Mouse (Mus musculus) myocyte (in vitro differentiated cells): ENCODE measurements around the gene Hist1h3a. TPM values are rescaled to one million over a fixed set of nuclear protein-coding genes. Genes with fewer than 3 reads are reported as not detected.
A peak's percentile ranks its signal among the peaks of the same experiment; 100 is the strongest.
"Not testable (repeated sequence)": the region's sequence is repeated elsewhere in the genome, so short reads cannot be mapped to it uniquely, and the experiment has no call there.

Experiments
- H3K27me3 ChIP-seq: one replicate; pipeline ENCODE4 v1.6.1; 2011; ENCODE audit not compliant: control insufficient read depth, insufficient read depth, insufficient read length
- H3K36me3 ChIP-seq: one replicate; pipeline ENCODE4 v1.6.1; 2011; ENCODE audit not compliant: control insufficient read depth, insufficient read depth
- H3K4me2 ChIP-seq: one replicate; pipeline ENCODE4 v1.6.1; 2011; ENCODE audit warnings: low read depth, control low read depth
- H3K4me3 ChIP-seq: one replicate; pipeline ENCODE4 v1.5.1; 2011; ENCODE audit warnings: mild to moderate bottlenecking, control low read depth, moderate library complexity
- H3K79me2 ChIP-seq: one replicate; pipeline ENCODE4 v1.6.1; 2011; ENCODE audit not compliant: control insufficient read depth, insufficient read depth
- H3ac ChIP-seq: one replicate; pipeline ENCODE4 v1.6.1; 2011; ENCODE audit not compliant: control insufficient read depth, insufficient read length
- CEBPB ChIP-seq: IDR thresholded peaks from 2 replicates; pipeline ENCODE4 v1.6.1; 2011; ENCODE audit warnings: mild to moderate bottlenecking, moderate library complexity; ENCODE audit not compliant: poor library complexity, insufficient read depth, severe bottlenecking
- E2F4 ChIP-seq: IDR thresholded peaks from one replicate; pipeline ENCODE4 v1.6.1; 2011; ENCODE audit warnings: mild to moderate bottlenecking, control low read depth, moderate library complexity; ENCODE audit not compliant: insufficient read depth
- MAX ChIP-seq: IDR thresholded peaks from one replicate; pipeline ENCODE4 v1.6.1; 2011; ENCODE audit warnings: low read depth, mild to moderate bottlenecking, control low read depth
- MYOD1 ChIP-seq, 3 experiments: IDR thresholded peaks; one replicate each; pipeline ENCODE4 v1.6.1; 2011; ENCODE audit warnings: control low read depth in 2 of 3, low read depth in 2 of 3, mild to moderate bottlenecking in 2 of 3, moderate library complexity in 1 of 3; ENCODE audit not compliant: insufficient read length in 2 of 3, control insufficient read depth in 1 of 3
- MYOG ChIP-seq, 3 experiments: IDR thresholded peaks; one replicate each; pipeline ENCODE4 v1.6.1; 2011; ENCODE audit warnings: control low read depth in 2 of 3, low read depth in 2 of 3, mild to moderate bottlenecking in 2 of 3; ENCODE audit not compliant: insufficient read length in 2 of 3, control insufficient read depth in 1 of 3, insufficient read depth in 1 of 3
- POLR2A ChIP-seq: IDR thresholded peaks from one replicate; pipeline ENCODE4 v1.6.1; 2011; ENCODE audit warnings: low read depth, mild to moderate bottlenecking, control low read depth, moderate library complexity; ENCODE audit not compliant: insufficient read length
- POLR2AphosphoS2 ChIP-seq: IDR thresholded peaks from one replicate; pipeline ENCODE4 v1.6.1; 2011; ENCODE audit warnings: low read depth, control low read depth; ENCODE audit not compliant: insufficient read length
- REST ChIP-seq: IDR thresholded peaks from one replicate; pipeline ENCODE4 v1.6.1; 2011; ENCODE audit warnings: mild to moderate bottlenecking, control low read depth, moderate library complexity; ENCODE audit not compliant: insufficient read depth, insufficient read length
- SRF ChIP-seq: IDR thresholded peaks from one replicate; pipeline ENCODE4 v1.6.1; 2011; ENCODE audit warnings: low read depth; ENCODE audit not compliant: control insufficient read depth, insufficient read length
- TCF12 ChIP-seq: IDR thresholded peaks from one replicate; pipeline ENCODE4 v1.6.1; 2011; ENCODE audit warnings: mild to moderate bottlenecking, control low read depth; ENCODE audit not compliant: poor library complexity, insufficient read depth, severe bottlenecking
- TCF3 ChIP-seq: IDR thresholded peaks from one replicate; pipeline ENCODE4 v1.6.1; 2011; ENCODE audit warnings: low read depth, control low read depth; ENCODE audit not compliant: insufficient read length
- USF1 ChIP-seq: IDR thresholded peaks from one replicate; pipeline ENCODE4 v1.6.1; 2011; ENCODE audit warnings: low read depth, mild to moderate bottlenecking, control low read depth, moderate library complexity
- polyA plus RNA-seq: library from polyadenylated mRNA; unstranded; fragments of >200 nt; fragmentation: generic; extraction: Trizol; gene quantifications from one replicate; pipeline ENCODE4 v1.2.1, GENCODE M21; 2012; ENCODE audit warnings: missing spikeins

Hist1h3a gene
- 1.3 TPM for polyA plus RNA-seq

DNA sequence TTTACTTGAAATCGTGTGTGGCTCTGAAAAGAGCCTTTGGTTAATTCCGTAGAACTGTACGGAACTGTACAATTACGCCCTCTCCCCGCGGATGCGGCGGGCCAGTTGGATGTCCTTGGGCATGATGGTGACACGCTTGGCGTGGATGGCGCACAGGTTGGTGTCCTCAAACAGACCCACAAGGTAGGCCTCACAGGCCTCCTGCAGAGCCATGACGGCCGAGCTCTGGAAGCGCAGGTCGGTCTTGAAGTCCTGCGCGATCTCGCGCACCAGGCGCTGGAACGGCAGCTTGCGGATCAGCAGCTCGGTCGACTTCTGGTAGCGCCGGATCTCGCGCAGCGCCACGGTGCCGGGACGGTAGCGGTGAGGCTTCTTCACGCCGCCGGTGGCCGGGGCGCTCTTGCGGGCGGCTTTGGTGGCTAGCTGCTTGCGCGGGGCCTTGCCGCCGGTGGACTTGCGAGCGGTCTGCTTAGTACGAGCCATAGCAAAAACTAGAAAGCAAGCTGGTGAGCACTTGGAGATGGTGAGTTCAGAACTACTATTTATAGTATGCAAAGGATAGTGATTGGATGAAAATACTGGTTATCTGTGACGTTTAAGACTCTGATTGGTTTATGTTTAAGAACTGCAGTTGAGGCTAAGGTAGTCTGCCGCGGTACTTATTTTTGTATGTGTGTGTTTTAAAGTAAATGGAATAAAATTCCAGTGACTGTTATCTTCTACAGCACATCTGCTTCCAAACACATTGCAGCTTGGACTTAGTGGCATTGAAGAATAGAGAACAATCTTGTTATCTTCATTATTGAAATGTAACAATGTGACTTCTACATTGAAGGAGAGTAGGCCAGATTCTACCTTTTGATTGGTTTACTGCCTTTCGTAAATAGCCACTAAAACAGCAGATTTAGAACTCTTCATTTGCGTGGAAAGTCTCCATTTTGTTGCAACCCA is at the start of gene Hist1h3a:
Hist1h3a (minus strand) TSS at position 516 of the 951 bp plus-strand sequence.
- not testable (repeated sequence) for H3K27me3 ChIP-seq, H3K36me3 ChIP-seq, H3K79me2 ChIP-seq, H3ac ChIP-seq
- peak; percentile 91 for TF ChIP-seq POLR2AphosphoS2
- TF ChIP-seq POLR2A = peak; percentile 87
- Histone ChIP-seq H3K4me2 (peak within 1 kb of the TSS; percentile 100), H3K4me3 (peak within 1 kb of the TSS; percentile 29)

DNA sequence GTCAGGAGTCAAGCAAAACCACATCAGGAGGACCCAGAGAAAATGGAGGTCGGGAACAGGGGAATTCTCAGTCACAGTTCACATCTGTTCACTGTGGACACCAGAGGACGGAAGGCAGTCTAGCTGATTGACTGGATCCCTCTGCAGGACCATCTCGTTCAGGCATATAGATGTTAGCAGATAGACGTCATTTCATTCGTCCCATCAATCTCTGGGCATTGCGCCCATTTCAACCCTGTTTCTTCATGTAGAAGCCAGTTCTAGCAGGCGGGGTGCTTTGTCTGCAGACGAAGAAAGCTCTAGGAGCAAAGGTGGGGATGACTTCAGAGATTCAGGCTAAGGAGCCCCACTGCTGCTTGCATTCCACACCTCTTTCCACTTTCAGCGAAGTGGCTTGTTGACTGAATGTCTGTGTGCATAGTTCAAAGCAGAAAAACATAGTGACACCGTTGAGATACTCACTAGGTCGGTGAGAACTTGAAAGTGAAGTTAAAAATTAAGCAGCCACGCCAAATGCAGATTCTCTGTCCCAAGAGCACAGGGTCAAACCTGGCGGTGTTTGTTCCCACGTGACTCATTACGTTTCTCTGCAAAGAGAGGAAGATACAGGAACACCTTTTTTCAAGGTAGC is 44.4 kb upstream of the Hist1h3a start, which contains the start of gene Slc17a2:
Slc17a2 (plus strand) TSS at position 572 of the 631 bp plus-strand sequence.
- Histone ChIP-seq H3K79me2 (no peaks in the 10 kb centered on the region), H3K4me3 (no peak within 1 kb of the TSS), H3ac (no peak within 1 kb of the TSS), H3K27me3 (peaks cover 7% of the 10 kb centered on the region), H3K4me2 (no peak within 1 kb of the TSS), H3K36me3 (no peaks in the 10 kb centered on the region)
- no peak for TF ChIP-seq MYOG (IDR thresholded peaks at IDR 0.05; ENCODE audit: control insufficient read depth in 1 of 3, insufficient read depth in 1 of 3, insufficient read length in 2 of 3, low read depth in 2 of 3)
- TF ChIP-seq POLR2AphosphoS2 = no peak

DNA sequence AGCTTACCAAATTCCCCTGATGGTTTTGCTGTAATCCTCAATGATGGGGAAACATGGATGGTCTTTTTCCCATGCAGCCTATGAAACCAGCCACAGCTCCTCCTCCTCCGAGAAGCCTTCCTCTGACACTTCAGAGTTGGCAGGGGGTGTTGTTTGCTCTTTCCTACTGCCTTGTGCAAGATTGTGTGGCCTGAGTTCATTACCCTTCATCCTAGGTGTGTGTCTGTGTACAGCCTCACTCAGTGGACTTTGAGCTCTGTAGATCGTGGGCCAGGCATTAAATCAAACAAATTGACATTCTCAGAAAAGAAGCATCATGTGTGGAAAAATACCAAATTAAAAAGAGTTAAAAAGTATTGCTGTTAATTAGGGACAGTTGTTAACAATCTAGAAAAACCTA is 42.3 kb upstream of the Hist1h3a start:
- Histone ChIP-seq H3K27me3 (peaks cover 7% of the 10 kb centered on the region), H3K4me3 (no peak overlapping the region), H3K4me2 (no peak overlapping the region), H3ac (no peak overlapping the region), H3K36me3 (no peaks in the 10 kb centered on the region), H3K79me2 (no peaks in the 10 kb centered on the region)
- no peak for TF ChIP-seq CEBPB

DNA sequence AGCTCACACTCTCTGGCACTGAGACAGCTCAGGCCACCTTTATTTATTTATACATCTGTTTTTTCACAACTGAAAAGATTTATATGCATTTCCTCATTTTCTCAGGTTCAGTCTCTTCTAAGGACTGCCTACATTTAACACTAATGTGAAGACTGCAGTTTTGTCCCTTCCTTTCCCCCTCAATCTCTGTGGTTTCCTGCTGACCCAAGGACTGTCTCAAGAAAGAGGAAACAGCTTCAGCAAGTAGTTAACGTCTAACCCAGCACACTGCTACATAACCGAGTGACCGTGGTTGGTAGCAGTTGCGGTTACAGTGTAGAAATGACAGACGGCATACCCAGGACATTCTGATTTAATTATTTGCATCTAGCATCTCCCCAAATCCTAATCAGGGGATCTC is 37.2 kb upstream of the Hist1h3a start:
- Histone ChIP-seq H3K4me3 (no peak overlapping the region), H3K36me3 (no peaks in the 10 kb centered on the region), H3K27me3 (no peaks in the 10 kb centered on the region), H3K79me2 (no peaks in the 10 kb centered on the region), H3ac (no peak overlapping the region), H3K4me2 (no peak overlapping the region)
- TF ChIP-seq MYOD1 (IDR thresholded peaks at IDR 0.05; ENCODE audit: control insufficient read depth in 1 of 3, insufficient read length in 2 of 3, low read depth in 2 of 3) (no peak), CEBPB (no peak), E2F4 (no peak), SRF (no peak), TCF12 (no peak), POLR2AphosphoS2 (no peak), USF1 (no peak), REST (no peak)

DNA sequence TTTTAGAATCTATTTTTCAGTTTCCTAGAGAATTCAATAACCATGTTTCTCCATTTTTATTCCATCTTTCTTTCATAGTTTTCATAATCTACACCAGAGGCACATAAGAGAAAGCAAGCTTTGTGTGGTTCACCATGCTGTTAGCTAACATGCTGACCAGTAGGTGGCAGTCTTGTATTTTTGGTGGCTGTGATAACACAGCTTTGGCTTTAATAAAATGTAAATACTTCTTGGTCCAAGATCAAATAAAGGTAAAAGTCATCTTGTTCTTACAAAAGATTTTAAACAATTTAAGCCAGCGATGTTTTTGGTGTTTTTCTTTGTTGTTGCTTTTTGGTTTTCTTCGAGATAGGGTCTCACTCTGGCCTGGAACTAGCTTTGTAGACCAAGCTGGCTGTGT is 30.3 kb upstream of the Hist1h3a start:
- peaks cover 14% of the 10 kb centered on the region for H3K27me3 ChIP-seq
- no peaks in the 10 kb centered on the region for H3K36me3 ChIP-seq
- H3K79me2 ChIP-seq = no peaks in the 10 kb centered on the region
- no peak overlapping the region for H3K4me2 ChIP-seq
- no peak overlapping the region for H3ac ChIP-seq
- no peak overlapping the region for H3K4me3 ChIP-seq
- no peak for TF ChIP-seq REST
- TF ChIP-seq SRF = no peak
- TF ChIP-seq POLR2AphosphoS2 = no peak
- no peak for TF ChIP-seq CEBPB
- no peak for TF ChIP-seq USF1
- TF ChIP-seq TCF3 = no peak
- TF ChIP-seq POLR2A = no peak
- no peak for TF ChIP-seq MAX
- TF ChIP-seq E2F4 = no peak
- no peak for TF ChIP-seq MYOD1 (IDR thresholded peaks at IDR 0.05; ENCODE audit: control insufficient read depth in 1 of 3, insufficient read length in 2 of 3, low read depth in 2 of 3)
- no peak for TF ChIP-seq TCF12

DNA sequence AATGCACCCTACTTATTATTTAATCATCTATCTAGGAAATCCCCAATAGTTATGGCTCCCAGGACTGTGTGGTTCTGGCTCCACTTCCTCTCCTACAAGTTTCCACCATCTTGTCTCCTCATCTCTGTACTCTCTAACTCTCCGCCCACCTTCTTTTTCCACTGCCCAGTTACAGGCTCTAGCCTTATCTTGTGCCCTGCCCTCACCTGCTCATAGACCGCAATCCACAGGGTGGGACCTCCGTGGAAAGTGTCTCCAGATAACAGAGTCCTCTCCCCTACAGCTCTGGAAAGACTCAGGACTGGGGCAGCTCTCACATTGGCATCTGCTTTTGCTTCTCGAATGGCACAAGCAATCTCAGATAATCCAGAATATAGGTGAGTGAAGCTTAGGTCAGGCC is 16.8 kb upstream of the Hist1h3a start:
- no peaks in the 10 kb centered on the region for H3K79me2 ChIP-seq
- no peak overlapping the region for H3ac ChIP-seq
- H3K4me3 ChIP-seq = no peak overlapping the region
- no peaks in the 10 kb centered on the region for H3K27me3 ChIP-seq
- H3K36me3 ChIP-seq = no peaks in the 10 kb centered on the region
- H3K4me2 ChIP-seq = no peak overlapping the region
- TF ChIP-seq POLR2A (no peak), MYOD1 (IDR thresholded peaks at IDR 0.05; ENCODE audit: control insufficient read depth in 1 of 3, insufficient read length in 2 of 3, low read depth in 2 of 3) (no peak), TCF12 (no peak), USF1 (no peak), CEBPB (no peak), E2F4 (no peak), REST (no peak), SRF (no peak), TCF3 (no peak), MAX (no peak), MYOG (IDR thresholded peaks at IDR 0.05; ENCODE audit: control insufficient read depth in 1 of 3, insufficient read depth in 1 of 3, insufficient read length in 2 of 3, low read depth in 2 of 3) (no peak), POLR2AphosphoS2 (no peak)
